ENCODE assay signal across 8 mouse cellular contexts in the genomic region with DNA sequence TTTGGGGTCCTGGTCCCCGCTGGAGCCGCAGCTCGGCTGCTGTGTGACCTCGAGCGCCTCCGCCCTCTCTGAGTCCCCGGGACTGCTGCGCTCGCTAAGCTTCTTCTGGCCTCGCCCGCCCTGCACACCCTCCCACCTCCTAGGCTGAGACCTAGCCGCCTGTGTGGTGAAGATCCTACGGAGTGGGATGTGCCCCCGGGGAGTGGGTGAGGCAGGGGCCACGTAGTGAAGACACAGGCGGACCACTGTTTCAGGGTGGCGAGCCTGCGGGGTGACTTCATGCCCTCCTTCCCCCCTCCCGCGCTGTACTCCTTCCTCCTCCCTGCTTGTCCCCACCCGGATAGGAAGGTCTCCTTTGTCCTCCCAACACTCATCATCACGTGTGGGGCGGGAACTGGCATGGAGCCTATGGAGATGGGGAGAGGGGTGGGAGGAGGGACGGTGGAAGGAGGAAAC. TPM values are rescaled to one million over a fixed set of nuclear protein-coding genes. Genes with fewer than 3 reads are reported as not detected.
DNase-seq lines count a peak whose midpoint lies in the region; ATAC-seq and TF ChIP-seq lines count a peak whose summit lies in the region.

No protein-coding gene starts in this region.

- H3K27ac ChIP-seq in embryonic facial prominence, embryonic 11.5 days (replicated peaks; ENCODE audit: low read depth, low read length), result peak overlapping the region; percentile 53
- peak overlapping the region; percentile 94 for H3K27ac ChIP-seq in heart, embryonic 13.5 days (replicated peaks)
- peak overlapping the region; percentile 90 for H3K27ac ChIP-seq in kidney, postnatal 0 days
- H3K27ac ChIP-seq in lung, embryonic 14.5 days (ENCODE audit: low read depth), result peak overlapping the region; percentile 94
- H3K27ac ChIP-seq in neural tube, embryonic 15.5 days (replicated peaks), result peak overlapping the region; percentile 72

- no peaks in the 10 kb centered on the region; the same call in 1 of the 2 replicates for H3K36me3 ChIP-seq in embryonic facial prominence, embryonic 11.5 days (replicated peaks; ENCODE audit: control insufficient read depth, insufficient read depth, low read depth, low read length)
- peaks cover 24% of the 10 kb centered on the region for H3K36me3 ChIP-seq in heart, embryonic 13.5 days
- H3K36me3 ChIP-seq in kidney, postnatal 0 days (ENCODE audit: insufficient read depth, low read length), result peaks cover 4% of the 10 kb centered on the region; the same call in 1 of the 2 replicates
- H3K36me3 ChIP-seq in lung, embryonic 14.5 days (ENCODE audit: insufficient read depth), result peaks cover 28% of the 10 kb centered on the region
- H3K36me3 ChIP-seq in neural tube, embryonic 15.5 days, result no peaks in the 10 kb centered on the region

- H3K9me3 ChIP-seq in embryonic facial prominence, embryonic 11.5 days (replicated peaks; ENCODE audit: control insufficient read depth, low read length), result no peaks in the 10 kb centered on the region
- no peaks in the 10 kb centered on the region for H3K9me3 ChIP-seq in heart, embryonic 13.5 days
- no peaks in the 10 kb centered on the region for H3K9me3 ChIP-seq in kidney, postnatal 0 days (replicated peaks; ENCODE audit: low read length)
- H3K9me3 ChIP-seq in lung, embryonic 14.5 days (ENCODE audit: low read depth, low read length), result no peaks in the 10 kb centered on the region
- H3K9me3 ChIP-seq in neural tube, embryonic 15.5 days (replicated peaks), result no peaks in the 10 kb centered on the region

- H3K9ac ChIP-seq in embryonic facial prominence, embryonic 11.5 days (replicated peaks; ENCODE audit: low read length), result peak overlapping the region; percentile 88
- peak overlapping the region; percentile 96 for H3K9ac ChIP-seq in heart, embryonic 13.5 days
- peak overlapping the region; percentile 83 for H3K9ac ChIP-seq in kidney, postnatal 0 days (ENCODE audit: low read depth, low read length)
- H3K9ac ChIP-seq in lung, embryonic 14.5 days, result peak overlapping the region; percentile 90
- H3K9ac ChIP-seq in neural tube, embryonic 15.5 days (replicated peaks), result peak overlapping the region; percentile 55

- no peaks in the 10 kb centered on the region for H3K27me3 ChIP-seq in embryonic facial prominence, embryonic 11.5 days (ENCODE audit: control insufficient read depth, insufficient read depth, low read length)
- H3K27me3 ChIP-seq in heart, embryonic 13.5 days (replicated peaks), result no peaks in the 10 kb centered on the region
- no peaks in the 10 kb centered on the region for H3K27me3 ChIP-seq in kidney, postnatal 0 days (ENCODE audit: insufficient read depth, low read length)
- no peaks in the 10 kb centered on the region for H3K27me3 ChIP-seq in lung, embryonic 14.5 days (ENCODE audit: insufficient read depth, low read length)
- no peaks in the 10 kb centered on the region for H3K27me3 ChIP-seq in neural tube, embryonic 15.5 days (replicated peaks)

- WGBS in embryonic facial prominence, embryonic 11.5 days, result under 1% methylated on average over 23 of the region's 24 CpGs
- under 1% methylated on average over 24 of the region's 24 CpGs for WGBS in heart, embryonic 13.5 days
- under 1% methylated on average over 24 of the region's 24 CpGs for WGBS in kidney, postnatal 0 days
- under 1% methylated on average over 24 of the region's 24 CpGs for WGBS in lung, embryonic 14.5 days
- WGBS in neural tube, embryonic 15.5 days, result under 1% methylated on average over 24 of the region's 24 CpGs

- peak overlapping the region; percentile 64 for H3K4me2 ChIP-seq in embryonic facial prominence, embryonic 11.5 days (ENCODE audit: low read depth, low read length)
- peak overlapping the region; percentile 83 for H3K4me2 ChIP-seq in heart, embryonic 13.5 days
- H3K4me2 ChIP-seq in kidney, postnatal 0 days (ENCODE audit: low read length), result peak overlapping the region; percentile 87
- H3K4me2 ChIP-seq in lung, embryonic 14.5 days, result peak overlapping the region; percentile 72
- peak overlapping the region; percentile 94 for H3K4me2 ChIP-seq in neural tube, embryonic 15.5 days

- peak; percentile 64 for ATAC-seq in embryonic facial prominence, embryonic 11.5 days (replicated peaks; ENCODE audit: insufficient number of reproducible peaks, low FRiP score, low TSS enrichment, low read depth)
- ATAC-seq in heart, embryonic 13.5 days (ENCODE audit: extremely low read depth, insufficient number of reproducible peaks, low FRiP score, low TSS enrichment), result peak; percentile 57; the same call in 1 of the 2 replicates
- ATAC-seq in kidney, postnatal 0 days (replicated peaks; ENCODE audit: low FRiP score, low read depth), result peak; percentile 71
- ATAC-seq in lung, embryonic 14.5 days (ENCODE audit: insufficient read depth), result peak; percentile 64
- peak; percentile 61 for ATAC-seq in neural tube, embryonic 15.5 days (ENCODE audit: low FRiP score)
- no peak for ATAC-seq in inflammation-experienced regulatory T-cells, adult 6 months

- H3K4me3 ChIP-seq in embryonic facial prominence, embryonic 11.5 days (ENCODE audit: low read depth, low read length), result peak overlapping the region; percentile 56
- peak overlapping the region; percentile 78 for H3K4me3 ChIP-seq in heart, embryonic 13.5 days
- peak overlapping the region; percentile 67 for H3K4me3 ChIP-seq in kidney, postnatal 0 days (replicated peaks; ENCODE audit: low read depth, low read length)
- H3K4me3 ChIP-seq in lung, embryonic 14.5 days (ENCODE audit: low read depth, low read length), result peak overlapping the region; percentile 70
- peak overlapping the region; percentile 56 for H3K4me3 ChIP-seq in neural tube, embryonic 15.5 days (replicated peaks)

- no peak for TF ChIP-seq CTCF in kidney, postnatal 0 days (IDR thresholded peaks at IDR 0.05; ENCODE audit: low read depth)
- TF ChIP-seq CTCF in lung, embryonic 14.5 days (IDR thresholded peaks at IDR 0.05; ENCODE audit: low read depth), result no peak

- no peaks in the 10 kb centered on the region for H3K4me1 ChIP-seq in embryonic facial prominence, embryonic 11.5 days (ENCODE audit: control insufficient read depth, insufficient read depth, low read length)
- H3K4me1 ChIP-seq in heart, embryonic 13.5 days, result peaks cover 46% of the 10 kb centered on the region
- 0 out of 2 replicates have a peak, but pooled peaks cover 12% of the 10 kb centered on the region for H3K4me1 ChIP-seq in kidney, postnatal 0 days (replicated peaks; ENCODE audit: insufficient read depth, low read length)
- no peaks in the 10 kb centered on the region for H3K4me1 ChIP-seq in lung, embryonic 14.5 days (ENCODE audit: insufficient read depth)
- H3K4me1 ChIP-seq in neural tube, embryonic 15.5 days, result peaks cover 33% of the 10 kb centered on the region

- peak; percentile 78 for DNase-seq in urinary bladder, postnatal 14 days (ENCODE audit: low spot score)
- DNase-seq in urinary bladder, adult 2 months (ENCODE audit: low spot score), result no peak
- DNase-seq in embryonic facial prominence, embryonic 11.5 days (ENCODE audit: low spot score), result peak; percentile 79
- DNase-seq in kidney, postnatal 0 days (ENCODE audit: low spot score), result peak; percentile 95
- DNase-seq in lung, embryonic 14.5 days, result peak; percentile 88

RNA-seq across cellular contexts. Expression of a gene that starts 1.9 kb away (rescaled TPM):
- 72.8 and 74.9 TPM in 2 replicates for polyA plus RNA-seq in urinary bladder, adult 2 months (2012; rRNA removed)
- polyA plus RNA-seq in embryonic facial prominence, embryonic 11.5 days (2014; fragmentation: Nextera tagmentation; extraction: Ambion mirVana), result 131 and 139 TPM in 2 replicates
- polyA plus RNA-seq in heart, embryonic 13.5 days (2015; fragmentation: Nextera tagmentation; extraction: Ambion mirVana), result 95.9 and 100 TPM in 2 replicates
- polyA plus RNA-seq in kidney, postnatal 0 days (2015; fragmentation: Nextera tagmentation; extraction: Ambion mirVana), result 125 and 132 TPM in 2 replicates
- 156 and 164 TPM in 2 replicates for polyA plus RNA-seq in lung, embryonic 14.5 days (2014; fragmentation: Nextera tagmentation; extraction: Ambion mirVana)
- 38.9 and 57.6 TPM in 2 replicates for polyA plus RNA-seq in neural tube, embryonic 15.5 days (2015; fragmentation: Nextera tagmentation; extraction: Ambion mirVana)
- polyA plus RNA-seq in inflammation-experienced regulatory T-cells, adult 6 months (2017; shearing (Covaris generic)), result 10 to 100 TPM; 14.7 to 21.3 (median 17.4) TPM

RNA-seq across cellular contexts. Expression of a gene that starts 19.1 kb away (rescaled TPM):
- polyA plus RNA-seq in urinary bladder, adult 2 months (2012; rRNA removed), result not detected in 2 replicates
- polyA plus RNA-seq in embryonic facial prominence, embryonic 11.5 days (2014; fragmentation: Nextera tagmentation; extraction: Ambion mirVana), result not detected in 2 replicates
- not detected in 2 replicates for polyA plus RNA-seq in heart, embryonic 13.5 days (2015; fragmentation: Nextera tagmentation; extraction: Ambion mirVana)
- not detected in 2 replicates for polyA plus RNA-seq in kidney, postnatal 0 days (2015; fragmentation: Nextera tagmentation; extraction: Ambion mirVana)
- polyA plus RNA-seq in lung, embryonic 14.5 days (2014; fragmentation: Nextera tagmentation; extraction: Ambion mirVana), result not detected in 2 replicates
- not detected in 2 replicates for polyA plus RNA-seq in neural tube, embryonic 15.5 days (2015; fragmentation: Nextera tagmentation; extraction: Ambion mirVana)
- not detected for polyA plus RNA-seq in inflammation-experienced regulatory T-cells, adult 6 months (2017; shearing (Covaris generic))

RNA-seq across cellular contexts. Expression of a gene that starts 19.8 kb away (rescaled TPM):
- polyA plus RNA-seq in urinary bladder, adult 2 months (2012; rRNA removed), result not detected in 2 replicates
- not detected in 2 replicates for polyA plus RNA-seq in embryonic facial prominence, embryonic 11.5 days (2014; fragmentation: Nextera tagmentation; extraction: Ambion mirVana)
- polyA plus RNA-seq in heart, embryonic 13.5 days (2015; fragmentation: Nextera tagmentation; extraction: Ambion mirVana), result not detected in 2 replicates
- polyA plus RNA-seq in kidney, postnatal 0 days (2015; fragmentation: Nextera tagmentation; extraction: Ambion mirVana), result not detected in 2 replicates
- not detected in 2 replicates for polyA plus RNA-seq in lung, embryonic 14.5 days (2014; fragmentation: Nextera tagmentation; extraction: Ambion mirVana)
- polyA plus RNA-seq in neural tube, embryonic 15.5 days (2015; fragmentation: Nextera tagmentation; extraction: Ambion mirVana), result not detected in 2 replicates
- polyA plus RNA-seq in inflammation-experienced regulatory T-cells, adult 6 months (2017; shearing (Covaris generic)), result not detected

RNA-seq across cellular contexts. Expression of a gene that starts 31.2 kb away (rescaled TPM):
- polyA plus RNA-seq in urinary bladder, adult 2 months (2012; rRNA removed), result not detected in 2 replicates
- polyA plus RNA-seq in embryonic facial prominence, embryonic 11.5 days (2014; fragmentation: Nextera tagmentation; extraction: Ambion mirVana), result not detected in 2 replicates
- not detected in 2 replicates for polyA plus RNA-seq in heart, embryonic 13.5 days (2015; fragmentation: Nextera tagmentation; extraction: Ambion mirVana)
- not detected in 2 replicates for polyA plus RNA-seq in kidney, postnatal 0 days (2015; fragmentation: Nextera tagmentation; extraction: Ambion mirVana)
- polyA plus RNA-seq in lung, embryonic 14.5 days (2014; fragmentation: Nextera tagmentation; extraction: Ambion mirVana), result not detected in 2 replicates
- polyA plus RNA-seq in neural tube, embryonic 15.5 days (2015; fragmentation: Nextera tagmentation; extraction: Ambion mirVana), result not detected in 2 replicates
- polyA plus RNA-seq in inflammation-experienced regulatory T-cells, adult 6 months (2017; shearing (Covaris generic)), result not detected

RNA-seq across cellular contexts. Expression of a gene that starts 31.3 kb away (rescaled TPM):
- polyA plus RNA-seq in urinary bladder, adult 2 months (2012; rRNA removed), result not detected in 2 replicates
- not detected in 2 replicates for polyA plus RNA-seq in embryonic facial prominence, embryonic 11.5 days (2014; fragmentation: Nextera tagmentation; extraction: Ambion mirVana)
- not detected in 2 replicates for polyA plus RNA-seq in heart, embryonic 13.5 days (2015; fragmentation: Nextera tagmentation; extraction: Ambion mirVana)
- not detected in 2 replicates for polyA plus RNA-seq in kidney, postnatal 0 days (2015; fragmentation: Nextera tagmentation; extraction: Ambion mirVana)
- not detected in 2 replicates for polyA plus RNA-seq in lung, embryonic 14.5 days (2014; fragmentation: Nextera tagmentation; extraction: Ambion mirVana)
- not detected in 2 replicates for polyA plus RNA-seq in neural tube, embryonic 15.5 days (2015; fragmentation: Nextera tagmentation; extraction: Ambion mirVana)
- polyA plus RNA-seq in inflammation-experienced regulatory T-cells, adult 6 months (2017; shearing (Covaris generic)), result not detected
